Mouse (Mus musculus) myocyte (in vitro differentiated cells): ENCODE measurements around the gene Uqcc1. TPM values are rescaled to one million over a fixed set of nuclear protein-coding genes. Genes with fewer than 3 reads are reported as not detected.

Experiments
- H3K27me3 ChIP-seq: one replicate; pipeline ENCODE4 v1.6.1; 2011; ENCODE audit not compliant: control insufficient read depth, insufficient read depth, insufficient read length
- H3K36me3 ChIP-seq: one replicate; pipeline ENCODE4 v1.6.1; 2011; ENCODE audit not compliant: control insufficient read depth, insufficient read depth
- H3K4me2 ChIP-seq: one replicate; pipeline ENCODE4 v1.6.1; 2011; ENCODE audit warnings: low read depth, control low read depth
- H3K4me3 ChIP-seq: one replicate; pipeline ENCODE4 v1.5.1; 2011; ENCODE audit warnings: mild to moderate bottlenecking, control low read depth, moderate library complexity
- H3K79me2 ChIP-seq: one replicate; pipeline ENCODE4 v1.6.1; 2011; ENCODE audit not compliant: control insufficient read depth, insufficient read depth
- H3ac ChIP-seq: one replicate; pipeline ENCODE4 v1.6.1; 2011; ENCODE audit not compliant: control insufficient read depth, insufficient read length
- CEBPB ChIP-seq: IDR thresholded peaks from 2 replicates; pipeline ENCODE4 v1.6.1; 2011; ENCODE audit warnings: mild to moderate bottlenecking, moderate library complexity; ENCODE audit not compliant: poor library complexity, insufficient read depth, severe bottlenecking
- E2F4 ChIP-seq: IDR thresholded peaks from one replicate; pipeline ENCODE4 v1.6.1; 2011; ENCODE audit warnings: mild to moderate bottlenecking, control low read depth, moderate library complexity; ENCODE audit not compliant: insufficient read depth
- MAX ChIP-seq: IDR thresholded peaks from one replicate; pipeline ENCODE4 v1.6.1; 2011; ENCODE audit warnings: low read depth, mild to moderate bottlenecking, control low read depth
- MYOD1 ChIP-seq, 3 experiments: IDR thresholded peaks; one replicate each; pipeline ENCODE4 v1.6.1; 2011; ENCODE audit warnings: control low read depth in 2 of 3, low read depth in 2 of 3, mild to moderate bottlenecking in 2 of 3, moderate library complexity in 1 of 3; ENCODE audit not compliant: insufficient read length in 2 of 3, control insufficient read depth in 1 of 3
- MYOG ChIP-seq, 3 experiments: IDR thresholded peaks; one replicate each; pipeline ENCODE4 v1.6.1; 2011; ENCODE audit warnings: control low read depth in 2 of 3, low read depth in 2 of 3, mild to moderate bottlenecking in 2 of 3; ENCODE audit not compliant: insufficient read length in 2 of 3, control insufficient read depth in 1 of 3, insufficient read depth in 1 of 3
- POLR2A ChIP-seq: IDR thresholded peaks from one replicate; pipeline ENCODE4 v1.6.1; 2011; ENCODE audit warnings: low read depth, mild to moderate bottlenecking, control low read depth, moderate library complexity; ENCODE audit not compliant: insufficient read length
- POLR2AphosphoS2 ChIP-seq: IDR thresholded peaks from one replicate; pipeline ENCODE4 v1.6.1; 2011; ENCODE audit warnings: low read depth, control low read depth; ENCODE audit not compliant: insufficient read length
- REST ChIP-seq: IDR thresholded peaks from one replicate; pipeline ENCODE4 v1.6.1; 2011; ENCODE audit warnings: mild to moderate bottlenecking, control low read depth, moderate library complexity; ENCODE audit not compliant: insufficient read depth, insufficient read length
- SRF ChIP-seq: IDR thresholded peaks from one replicate; pipeline ENCODE4 v1.6.1; 2011; ENCODE audit warnings: low read depth; ENCODE audit not compliant: control insufficient read depth, insufficient read length
- TCF12 ChIP-seq: IDR thresholded peaks from one replicate; pipeline ENCODE4 v1.6.1; 2011; ENCODE audit warnings: mild to moderate bottlenecking, control low read depth; ENCODE audit not compliant: poor library complexity, insufficient read depth, severe bottlenecking
- TCF3 ChIP-seq: IDR thresholded peaks from one replicate; pipeline ENCODE4 v1.6.1; 2011; ENCODE audit warnings: low read depth, control low read depth; ENCODE audit not compliant: insufficient read length
- USF1 ChIP-seq: IDR thresholded peaks from one replicate; pipeline ENCODE4 v1.6.1; 2011; ENCODE audit warnings: low read depth, mild to moderate bottlenecking, control low read depth, moderate library complexity
- polyA plus RNA-seq: library from polyadenylated mRNA; unstranded; fragments of >200 nt; fragmentation: generic; extraction: Trizol; gene quantifications from one replicate; pipeline ENCODE4 v1.2.1, GENCODE M21; 2012; ENCODE audit warnings: missing spikeins

Uqcc1 gene
- polyA plus RNA-seq, 1 experiment: 96.2 TPM

DNA sequence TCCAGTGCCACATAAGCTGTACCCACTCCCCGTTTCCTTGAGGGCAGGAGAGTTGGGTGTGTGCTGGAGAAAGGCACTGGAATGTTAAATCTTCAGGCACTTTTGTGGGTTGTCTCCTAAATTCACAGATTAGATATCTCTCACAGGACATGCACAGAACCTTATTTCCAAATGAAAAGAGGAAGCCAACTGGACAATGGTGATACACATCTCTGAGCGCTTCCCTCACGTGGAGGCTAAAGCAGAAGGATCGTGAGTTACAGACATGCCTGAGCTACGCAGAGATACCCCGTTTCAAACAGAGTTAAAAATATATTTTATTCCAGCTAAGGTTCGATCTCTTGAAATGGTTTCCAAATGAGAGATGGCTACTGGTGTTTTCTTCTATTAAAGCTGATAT lies 7.0 kb downstream of the Uqcc1 start:
- TF ChIP-seq MYOD1 (IDR thresholded peaks at IDR 0.05; ENCODE audit: control insufficient read depth in 1 of 3, insufficient read length in 2 of 3, low read depth in 2 of 3) (no peak), MAX (no peak), CEBPB (no peak), TCF12 (no peak), USF1 (no peak), REST (no peak), POLR2A (no peak), SRF (no peak), TCF3 (no peak), MYOG (IDR thresholded peaks at IDR 0.05; ENCODE audit: control insufficient read depth in 1 of 3, insufficient read depth in 1 of 3, insufficient read length in 2 of 3, low read depth in 2 of 3) (no peak), POLR2AphosphoS2 (no peak), E2F4 (no peak)
- Histone ChIP-seq H3K4me3 (no peak overlapping the region), H3K79me2 (peaks cover 55% of the 10 kb centered on the region), H3K4me2 (no peak overlapping the region), H3K27me3 (no peaks in the 10 kb centered on the region), H3ac (no peak overlapping the region), H3K36me3 (peaks cover 3% of the 10 kb centered on the region)

DNA sequence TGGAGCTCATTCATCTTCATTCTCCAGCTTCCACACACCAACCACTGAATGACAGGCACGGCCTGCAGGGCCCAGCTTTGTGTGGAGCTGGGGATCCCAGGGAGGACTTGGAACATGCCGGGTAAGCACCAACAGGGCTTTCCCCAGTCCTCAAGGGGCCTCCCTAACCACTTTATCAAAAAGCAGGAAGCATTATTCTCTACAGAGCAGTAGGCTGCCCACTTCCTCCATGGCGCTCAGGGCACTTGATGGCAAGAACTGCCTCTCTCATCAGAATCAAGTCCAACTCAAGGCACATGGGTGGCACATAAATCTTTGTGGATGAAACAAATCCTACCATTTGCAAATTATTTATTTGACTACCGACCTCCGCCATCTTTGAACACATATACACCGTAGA lies 15.4 kb downstream of the Uqcc1 start:
- H3K4me3 ChIP-seq: no peak overlapping the region
- peaks cover 17% of the 10 kb centered on the region for H3K79me2 ChIP-seq
- H3K27me3 ChIP-seq: no peaks in the 10 kb centered on the region
- H3K4me2 ChIP-seq: no peak overlapping the region
- peaks cover 23% of the 10 kb centered on the region for H3K36me3 ChIP-seq
- no peak overlapping the region for H3ac ChIP-seq
- TF ChIP-seq POLR2A: no peak
- no peak for TF ChIP-seq CEBPB
- no peak for TF ChIP-seq USF1
- no peak for TF ChIP-seq TCF12
- TF ChIP-seq MAX: no peak
- no peak for TF ChIP-seq MYOG (IDR thresholded peaks at IDR 0.05; ENCODE audit: control insufficient read depth in 1 of 3, insufficient read depth in 1 of 3, insufficient read length in 2 of 3, low read depth in 2 of 3)
- no peak for TF ChIP-seq SRF
- TF ChIP-seq POLR2AphosphoS2: no peak
- TF ChIP-seq REST: no peak

DNA sequence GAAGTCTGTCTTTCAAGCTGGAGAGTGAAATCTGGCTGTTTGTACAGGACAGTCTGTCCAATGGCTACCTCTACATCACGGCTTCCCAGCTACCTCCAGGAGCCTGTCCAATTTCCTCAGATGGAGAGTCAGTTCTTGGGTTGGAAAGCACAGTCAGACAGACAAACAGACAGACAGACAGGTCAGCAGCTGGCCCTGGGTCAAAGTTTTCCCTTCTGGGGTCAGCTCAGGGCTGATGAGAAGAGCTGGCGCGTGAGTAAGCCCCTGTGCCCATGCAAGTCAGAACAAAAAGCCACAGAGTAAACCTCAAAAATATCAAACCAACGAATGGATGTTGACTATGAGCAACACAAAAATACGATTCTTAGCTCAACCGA lies 26.5 kb downstream of the Uqcc1 start:
- no peaks in the 10 kb centered on the region for H3K27me3 ChIP-seq
- TF ChIP-seq E2F4: no peak
- no peak for TF ChIP-seq SRF
- no peak for TF ChIP-seq MAX
- no peak for TF ChIP-seq MYOG (IDR thresholded peaks at IDR 0.05; ENCODE audit: control insufficient read depth in 1 of 3, insufficient read depth in 1 of 3, insufficient read length in 2 of 3, low read depth in 2 of 3)
- no peak for TF ChIP-seq POLR2AphosphoS2
- TF ChIP-seq MYOD1 (IDR thresholded peaks at IDR 0.05; ENCODE audit: control insufficient read depth in 1 of 3, insufficient read length in 2 of 3, low read depth in 2 of 3): no peak
- TF ChIP-seq USF1: no peak
- no peak for TF ChIP-seq POLR2A
- no peak for TF ChIP-seq TCF3
- no peak for TF ChIP-seq REST
- TF ChIP-seq TCF12: no peak
- TF ChIP-seq CEBPB: no peak
- H3K4me2 ChIP-seq: no peak overlapping the region
- no peaks in the 10 kb centered on the region for H3K79me2 ChIP-seq
- peaks cover 12% of the 10 kb centered on the region for H3K36me3 ChIP-seq
- H3K4me3 ChIP-seq: no peak overlapping the region
- no peak overlapping the region for H3ac ChIP-seq

DNA sequence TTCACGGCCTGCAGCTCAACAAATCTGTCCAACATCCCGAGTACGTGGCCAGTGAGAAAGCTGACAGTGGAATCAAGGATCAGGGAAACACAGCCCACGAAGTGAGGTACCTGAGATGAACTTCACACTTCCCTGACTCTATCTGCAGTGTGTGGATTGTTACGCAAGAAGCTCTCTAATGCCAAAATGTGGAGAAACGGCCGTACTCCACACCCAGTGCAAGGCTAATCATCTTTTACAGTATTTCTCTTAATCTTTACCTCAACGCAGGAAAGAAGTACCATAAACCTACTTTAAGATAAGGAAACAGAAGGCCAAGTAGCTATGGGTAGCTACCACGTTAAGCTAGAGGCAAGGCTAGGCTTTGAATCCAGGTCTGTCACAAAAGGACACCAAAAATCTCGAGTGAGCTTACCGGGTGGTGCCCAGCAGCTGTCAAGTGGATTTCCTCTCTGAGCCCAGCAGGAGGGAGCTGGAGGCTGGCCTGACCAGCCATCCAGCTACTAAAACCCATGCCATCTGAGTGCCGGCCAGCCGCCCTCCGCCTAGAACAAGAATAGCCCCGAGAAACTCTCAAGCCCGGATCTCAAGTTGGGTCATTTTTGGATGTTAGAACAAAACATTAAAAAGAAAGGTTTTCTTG lies 27.0 kb downstream of the Uqcc1 start:
- no peak overlapping the region for H3K4me3 ChIP-seq
- H3K36me3 ChIP-seq: peaks cover 14% of the 10 kb centered on the region

More for the DNA sequence above, 27.0 kb downstream of the Uqcc1 start:
- Histone ChIP-seq H3ac (no peak overlapping the region), H3K27me3 (no peaks in the 10 kb centered on the region), H3K79me2 (no peaks in the 10 kb centered on the region), H3K4me2 (peak overlapping the region; percentile 32)
- TF ChIP-seq CEBPB (peak; percentile 44; the same call in 1 of the 2 replicates), POLR2AphosphoS2 (no peak), TCF3 (no peak), MYOD1 (IDR thresholded peaks at IDR 0.05; ENCODE audit: control insufficient read depth in 1 of 3, insufficient read length in 2 of 3, low read depth in 2 of 3) (peak; percentile 33 to 77 (median 61)), MYOG (IDR thresholded peaks at IDR 0.05; ENCODE audit: control insufficient read depth in 1 of 3, insufficient read depth in 1 of 3, insufficient read length in 2 of 3, low read depth in 2 of 3) (peak in 2 of 3 experiments; percentile 83 to 84)
